Mouse (Mus musculus): ENCODE results near the gene Fkbp8.

The Fkbp8 gene

DNA sequence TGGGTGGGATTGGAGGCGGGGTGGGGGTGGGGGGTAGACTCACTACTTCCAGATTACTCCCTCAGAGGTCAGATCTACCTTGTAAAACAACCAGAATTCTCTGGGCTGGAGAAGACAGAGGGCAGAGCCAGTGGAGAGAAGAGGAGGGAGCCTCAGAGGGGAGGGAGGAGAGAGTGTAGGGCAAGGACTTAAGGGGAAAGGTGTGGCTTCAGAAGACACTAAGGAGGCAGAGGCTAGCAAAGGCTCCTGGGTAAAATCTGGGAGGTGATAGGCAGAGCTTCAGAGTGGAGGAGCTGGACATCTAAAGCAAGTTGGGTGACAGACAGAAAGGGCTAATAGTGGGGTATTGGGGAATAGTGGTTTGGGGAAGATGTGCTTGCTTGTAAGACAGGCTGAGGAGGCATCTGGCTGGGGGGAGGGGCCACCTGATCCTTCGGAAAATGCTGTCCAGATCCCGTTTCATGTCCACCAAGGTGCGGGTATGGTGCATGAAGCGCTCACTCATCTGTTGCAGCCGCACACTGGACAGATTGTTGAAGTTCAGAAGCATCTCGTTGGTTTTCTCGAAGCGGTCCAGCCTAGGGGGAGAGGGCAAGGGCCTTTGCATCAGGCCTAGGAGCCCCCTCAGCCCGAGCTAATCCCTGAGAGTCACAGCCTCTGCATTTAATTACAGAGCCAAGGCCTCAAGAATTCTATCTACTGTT lies 9.4 kb upstream of the Fkbp8 start:
- Histone ChIP-seq H3K4me1 (replicated peaks; ENCODE audit: low read depth, low read length) (peaks cover 76% of the 10 kb centered on the region), H3K4me3 (replicated peaks; ENCODE audit: low read length) (peak overlapping the region; percentile 2; the same call in 1 of the 2 replicates), H3K27me3 (ENCODE audit: insufficient read depth, low read length) (no peaks in the 10 kb centered on the region), H3K36me3 (ENCODE audit: insufficient read depth, low read length) (peaks cover 73% of the 10 kb centered on the region), H3K9me3 (ENCODE audit: low read length) (no peaks in the 10 kb centered on the region)
- TF ChIP-seq CTCF (conservative IDR thresholded peaks at IDR 0.05; ENCODE audit: low read length): no peak
- TF ChIP-seq NANOG (IDR thresholded peaks at IDR 0.05; ENCODE audit: borderline replicate concordance, low read length): no peak
- no peak for TF ChIP-seq POU5F1 (IDR thresholded peaks at IDR 0.05; ENCODE audit: borderline replicate concordance, low read length)

DNA sequence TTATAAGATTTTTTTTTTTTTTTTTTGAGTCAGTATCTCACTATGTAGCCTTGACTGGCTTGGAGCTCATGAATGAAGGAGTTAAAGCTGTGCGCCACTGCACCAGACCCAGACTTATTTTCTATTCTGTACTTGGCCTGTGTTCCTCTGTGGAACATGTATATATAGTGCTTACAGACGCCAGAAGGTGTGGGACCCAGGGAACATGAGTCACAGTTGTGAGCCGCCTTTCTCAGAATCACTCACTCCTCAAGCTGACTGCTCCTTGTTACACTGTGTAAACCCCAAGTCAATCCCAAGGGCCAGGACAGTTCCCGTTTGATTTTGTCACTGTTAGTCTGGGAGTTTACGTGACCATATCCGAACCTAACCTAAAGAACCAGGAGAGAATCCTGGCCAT lies 8.5 kb upstream of the Fkbp8 start:
- Histone ChIP-seq H3K27me3 (ENCODE audit: insufficient read depth, low read length) (no peaks in the 10 kb centered on the region), H3K36me3 (ENCODE audit: insufficient read depth, low read length) (peaks cover 63% of the 10 kb centered on the region), H3K9me3 (ENCODE audit: low read length) (no peaks in the 10 kb centered on the region), H3K4me1 (replicated peaks; ENCODE audit: low read depth, low read length) (peaks cover 73% of the 10 kb centered on the region), H3K4me3 (replicated peaks; ENCODE audit: low read length) (no peak overlapping the region)
- TF ChIP-seq POU5F1 (IDR thresholded peaks at IDR 0.05; ENCODE audit: borderline replicate concordance, low read length): no peak
- no peak for TF ChIP-seq NANOG (IDR thresholded peaks at IDR 0.05; ENCODE audit: borderline replicate concordance, low read length)
- no peak for TF ChIP-seq CTCF (conservative IDR thresholded peaks at IDR 0.05; ENCODE audit: low read length)

- H3K36me3 ChIP-seq (ENCODE audit: insufficient read depth, low read length): peaks cover 58% of the 10 kb centered on the region
- peaks cover 72% of the 10 kb centered on the region for H3K4me1 ChIP-seq (replicated peaks; ENCODE audit: low read depth, low read length)
Measured at GRCm38 (mm10) chr8:70519606-70520005, 7.9 kb upstream of the Fkbp8 start.

DNA sequence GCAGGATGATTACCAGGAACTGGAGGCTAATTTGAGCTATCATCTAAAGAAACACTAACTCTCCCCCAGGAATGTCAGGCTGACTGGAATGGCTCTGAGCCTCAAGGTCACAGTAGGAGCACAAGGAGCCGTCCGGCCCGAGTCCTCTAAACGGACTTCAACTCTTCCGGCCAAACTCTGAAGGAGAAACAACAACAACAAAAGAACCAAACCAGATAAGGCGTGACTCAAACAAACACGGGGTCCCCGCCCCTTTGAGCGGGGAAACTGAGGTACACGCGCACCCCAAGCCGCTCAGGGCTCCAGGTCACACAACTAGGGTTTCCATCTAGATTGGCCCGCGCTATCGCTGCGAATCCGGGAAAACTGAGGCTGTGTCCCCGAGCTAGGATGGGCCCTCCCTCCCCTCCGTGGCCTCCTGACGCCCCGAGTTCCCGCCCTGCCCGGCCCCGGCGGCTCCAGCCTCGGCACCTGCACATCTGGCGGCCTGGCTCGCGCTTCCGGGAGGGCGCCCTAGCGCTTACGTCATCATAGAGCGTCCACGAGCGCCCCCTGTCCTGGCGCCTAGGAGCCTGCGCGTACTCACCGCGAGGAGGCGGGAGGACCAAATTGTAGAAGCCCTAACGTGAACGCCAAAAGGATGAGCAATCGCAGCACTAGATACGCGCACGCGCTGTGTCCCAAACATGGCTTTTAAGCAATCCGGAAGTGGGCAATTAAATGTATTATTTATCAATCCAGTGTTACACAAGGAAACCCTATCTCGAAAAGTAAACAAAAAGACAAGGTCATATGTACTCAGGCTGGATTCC lies 4.7 kb upstream of the Fkbp8 start:
- TF ChIP-seq NANOG (IDR thresholded peaks at IDR 0.05; ENCODE audit: borderline replicate concordance, low read length) (no peak), CTCF (conservative IDR thresholded peaks at IDR 0.05; ENCODE audit: low read length) (0 out of 2 replicates have a peak, but pooled peaks have one; percentile 10)
- Histone ChIP-seq H3K4me3 (replicated peaks; ENCODE audit: low read length) (peak overlapping the region; percentile 87), H3K4me1 (replicated peaks; ENCODE audit: low read depth, low read length) (peaks cover 65% of the 10 kb centered on the region), H3K9me3 (ENCODE audit: low read length) (no peaks in the 10 kb centered on the region), H3K36me3 (ENCODE audit: insufficient read depth, low read length) (peaks cover 29% of the 10 kb centered on the region), H3K27me3 (ENCODE audit: insufficient read depth, low read length) (no peaks in the 10 kb centered on the region)

More at GRCm38 (mm10) chr8:70519606-70520005, 7.9 kb upstream of the Fkbp8 start:
- H3K4me3 ChIP-seq (replicated peaks; ENCODE audit: low read length): no peak overlapping the region
- H3K27me3 ChIP-seq (ENCODE audit: insufficient read depth, low read length): no peaks in the 10 kb centered on the region
- TF ChIP-seq CTCF (conservative IDR thresholded peaks at IDR 0.05; ENCODE audit: low read length) (no peak), NANOG (IDR thresholded peaks at IDR 0.05; ENCODE audit: borderline replicate concordance, low read length) (no peak), POU5F1 (IDR thresholded peaks at IDR 0.05; ENCODE audit: borderline replicate concordance, low read length) (no peak)
- no peaks in the 10 kb centered on the region for H3K9me3 ChIP-seq (ENCODE audit: low read length)

- H3K4me1 ChIP-seq (replicated peaks; ENCODE audit: low read depth, low read length): peaks cover 65% of the 10 kb centered on the region
- H3K4me3 ChIP-seq (replicated peaks; ENCODE audit: low read length): peak overlapping the region; percentile 84
- peaks cover 31% of the 10 kb centered on the region for H3K36me3 ChIP-seq (ENCODE audit: insufficient read depth, low read length)
- H3K9me3 ChIP-seq (ENCODE audit: low read length): no peaks in the 10 kb centered on the region
- no peak for TF ChIP-seq CTCF (conservative IDR thresholded peaks at IDR 0.05; ENCODE audit: low read length)
- H3K27me3 ChIP-seq (ENCODE audit: insufficient read depth, low read length): no peaks in the 10 kb centered on the region
Measured at GRCm38 (mm10) chr8:70527111-70527511, 413 bp upstream of the Fkbp8 start.

GRCm38 (mm10) chr8:70528182-70528797 lies 766 bp downstream of the Fkbp8 start:
- peak overlapping the region; percentile 84 for H3K4me3 ChIP-seq (replicated peaks; ENCODE audit: low read length)
- H3K27me3 ChIP-seq (ENCODE audit: insufficient read depth, low read length): no peaks in the 10 kb centered on the region
- peaks cover 43% of the 10 kb centered on the region for H3K36me3 ChIP-seq (ENCODE audit: insufficient read depth, low read length)
- no peaks in the 10 kb centered on the region for H3K9me3 ChIP-seq (ENCODE audit: low read length)
- TF ChIP-seq CTCF (conservative IDR thresholded peaks at IDR 0.05; ENCODE audit: low read length) (no peak), NANOG (IDR thresholded peaks at IDR 0.05; ENCODE audit: borderline replicate concordance, low read length) (no peak), POU5F1 (IDR thresholded peaks at IDR 0.05; ENCODE audit: borderline replicate concordance, low read length) (no peak)
- peaks cover 67% of the 10 kb centered on the region for H3K4me1 ChIP-seq (replicated peaks; ENCODE audit: low read depth, low read length)

GRCm38 (mm10) chr8:70529299-70529698 lies 1.8 kb downstream of the Fkbp8 start:
- peaks cover 64% of the 10 kb centered on the region for H3K4me1 ChIP-seq (replicated peaks; ENCODE audit: low read depth, low read length)
- peak overlapping the region; percentile 23; the same call in 1 of the 2 replicates for H3K4me3 ChIP-seq (replicated peaks; ENCODE audit: low read length)
- TF ChIP-seq POU5F1 (IDR thresholded peaks at IDR 0.05; ENCODE audit: borderline replicate concordance, low read length) (no peak), CTCF (conservative IDR thresholded peaks at IDR 0.05; ENCODE audit: low read length) (no peak), NANOG (IDR thresholded peaks at IDR 0.05; ENCODE audit: borderline replicate concordance, low read length) (no peak)
- H3K36me3 ChIP-seq (ENCODE audit: insufficient read depth, low read length): peaks cover 53% of the 10 kb centered on the region
- no peaks in the 10 kb centered on the region for H3K27me3 ChIP-seq (ENCODE audit: insufficient read depth, low read length)
- H3K9me3 ChIP-seq (ENCODE audit: low read length): no peaks in the 10 kb centered on the region

GRCm38 (mm10) chr8:70529741-70530161 lies 2.2 kb downstream of the Fkbp8 start:
- Histone ChIP-seq H3K9me3 (ENCODE audit: low read length) (no peaks in the 10 kb centered on the region), H3K4me3 (replicated peaks; ENCODE audit: low read length) (0 out of 2 replicates have a peak overlapping the region, but pooled peaks have one; percentile 23), H3K27me3 (ENCODE audit: insufficient read depth, low read length) (no peaks in the 10 kb centered on the region), H3K36me3 (ENCODE audit: insufficient read depth, low read length) (peaks cover 58% of the 10 kb centered on the region), H3K4me1 (replicated peaks; ENCODE audit: low read depth, low read length) (peaks cover 63% of the 10 kb centered on the region)
- no peak for TF ChIP-seq NANOG (IDR thresholded peaks at IDR 0.05; ENCODE audit: borderline replicate concordance, low read length)
- no peak for TF ChIP-seq POU5F1 (IDR thresholded peaks at IDR 0.05; ENCODE audit: borderline replicate concordance, low read length)
- no peak for TF ChIP-seq CTCF (conservative IDR thresholded peaks at IDR 0.05; ENCODE audit: low read length)

Data from E14TG2a.4 (cell line).